Mouse (Mus musculus) midbrain, postnatal 0 days (tissue): ENCODE measurements around the gene Ocm. TPM values are rescaled to one million over a fixed set of nuclear protein-coding genes. Genes with fewer than 3 reads are reported as not detected.

Source experiments
- ATAC-seq: fragments of 200-750 bp; cut with Nextera tagmentation; 2 replicates; pipeline ENCODE4 v1.8.0; 2017; ENCODE audit warnings: moderate number of reproducible peaks, mild to moderate bottlenecking, moderate TSS enrichment, moderate library complexity; ENCODE audit not compliant: low FRiP score
- DNase-seq: peaks from one replicate; pipeline ENCODE4 v3.0.0-alpha.2; 2015; ENCODE audit warnings: low spot score
- H3K27ac ChIP-seq: fragments of 300-500 bp; sonication (generic); 2 replicates; pipeline ENCODE4 v1.5.1; 2014; ENCODE audit warnings: low read depth, mild to moderate bottlenecking, low read length, mixed read lengths
- H3K27me3 ChIP-seq: fragments of 300-500 bp; sonication (generic); 2 replicates; pipeline ENCODE4 v1.6.1; 2014; ENCODE audit warnings: low read length, control low read depth, mixed read lengths; ENCODE audit not compliant: insufficient read depth
- H3K36me3 ChIP-seq: fragments of 300-500 bp; sonication (generic); 2 replicates; pipeline ENCODE4 v1.6.1; 2014; ENCODE audit warnings: low read length, control low read depth, mixed read lengths; ENCODE audit not compliant: insufficient read depth
- H3K4me1 ChIP-seq: fragments of 300-500 bp; sonication (generic); 2 replicates; pipeline ENCODE4 v1.6.1; 2014; ENCODE audit warnings: mild to moderate bottlenecking, control low read depth, antibody characterized with exemption, low read length, mixed read lengths; ENCODE audit not compliant: insufficient read depth
- H3K4me2 ChIP-seq: fragments of 300-500 bp; sonication (generic); 2 replicates; pipeline ENCODE4 v1.6.1; 2014; ENCODE audit warnings: low read depth, mild to moderate bottlenecking, low read length, mixed read lengths; ENCODE audit not compliant: poor library complexity, severe bottlenecking
- H3K4me3 ChIP-seq: fragments of 300-500 bp; sonication (generic); 2 replicates; pipeline ENCODE4 v1.5.1; 2014; ENCODE audit warnings: low read depth, mild to moderate bottlenecking, low read length, moderate library complexity
- H3K9ac ChIP-seq: fragments of 300-500 bp; sonication (generic); replicated peaks from 2 replicates; pipeline ENCODE4 v1.6.1; 2014; ENCODE audit warnings: mild to moderate bottlenecking, low read length, moderate library complexity, mixed read lengths; ENCODE audit not compliant: poor library complexity, severe bottlenecking
- H3K9me3 ChIP-seq: fragments of 300-500 bp; sonication (generic); 2 replicates; pipeline ENCODE4 v1.6.1; 2016; ENCODE audit warnings: low read length, control low read depth
- CTCF ChIP-seq: IDR thresholded peaks from 2 replicates; pipeline ENCODE4 v1.5.1; 2016; ENCODE audit warnings: antibody characterized with exemption, mild to moderate bottlenecking
- WGBS: fragments of 180-500 bp; shearing (Covaris S2); extraction: QIAGEN DNeasy Blood & Tissue Kit; methylation state at CpG from one replicate; pipeline ENCODE4 v1.1.7; 2014; 5-methylcytosine and 5-hydroxymethylcytosine counted together
- polyA plus RNA-seq: library from polyadenylated mRNA; unstranded; fragments of >200 nt; fragmentation: Nextera tagmentation; extraction: Ambion mirVana; gene quantifications from 2 replicates; pipeline ENCODE4 v1.2.1, GENCODE M21; 2015
- total RNA-seq: library from RNA; depleted of rRNA; stranded (reverse); fragments of >200 nt; gene quantifications from 2 replicates; pipeline ENCODE4 v1.2.3, GENCODE M21; 2014; rRNA removed

Gene Ocm
- not detected in 2 replicates for total RNA-seq
- 0.25 and 0.43 TPM in 2 replicates for polyA plus RNA-seq

DNA sequence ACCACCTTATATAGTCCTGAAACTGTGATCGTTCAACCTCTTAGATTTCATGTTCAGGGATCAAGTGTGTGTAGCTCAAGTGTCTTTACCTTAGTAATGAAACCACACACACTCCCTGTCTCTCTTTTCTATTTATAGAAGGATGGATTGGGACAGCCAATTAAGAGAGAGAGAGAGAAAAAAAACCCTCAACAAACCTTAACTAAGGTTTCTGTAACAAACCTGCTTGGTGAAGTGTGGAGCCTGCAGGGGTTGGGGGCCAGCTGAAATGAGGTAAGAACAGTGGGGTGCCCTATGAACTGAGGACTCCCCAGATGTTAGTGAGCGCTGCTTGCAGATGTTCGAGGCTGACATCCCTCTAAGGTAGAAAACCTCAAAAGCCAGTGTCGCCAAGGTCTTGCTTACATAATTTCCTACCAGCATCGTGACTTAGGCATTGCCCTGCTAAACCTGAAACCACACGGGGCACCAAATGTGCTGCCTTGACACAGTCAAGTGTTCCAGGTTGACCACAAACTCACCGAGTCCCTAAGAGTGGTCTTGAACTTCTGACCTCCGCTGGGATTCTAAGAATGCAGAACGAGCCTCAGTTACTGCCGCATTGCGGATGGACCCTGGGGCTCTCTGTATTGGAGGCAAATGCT, at the start of gene Ocm:
Ocm (minus strand) TSS at position 51 of the 644 bp plus-strand sequence.
- H3K36me3 ChIP-seq = no peaks in the 10 kb centered on the region
- H3K9ac ChIP-seq = no peak within 1 kb of the TSS
- no peaks in the 10 kb centered on the region for H3K9me3 ChIP-seq
- no peak within 1 kb of the TSS for H3K27ac ChIP-seq
- ATAC-seq (no peak), DNase-seq (no peak)
- WGBS = 80% methylated on average over 11 of the region's 11 CpGs
- no peaks in the 10 kb centered on the region for H3K27me3 ChIP-seq
- H3K4me1 ChIP-seq = no peaks in the 10 kb centered on the region
- no peak within 1 kb of the TSS for H3K4me3 ChIP-seq
- TF ChIP-seq CTCF = no peak
- H3K4me2 ChIP-seq = no peak within 1 kb of the TSS

DNA sequence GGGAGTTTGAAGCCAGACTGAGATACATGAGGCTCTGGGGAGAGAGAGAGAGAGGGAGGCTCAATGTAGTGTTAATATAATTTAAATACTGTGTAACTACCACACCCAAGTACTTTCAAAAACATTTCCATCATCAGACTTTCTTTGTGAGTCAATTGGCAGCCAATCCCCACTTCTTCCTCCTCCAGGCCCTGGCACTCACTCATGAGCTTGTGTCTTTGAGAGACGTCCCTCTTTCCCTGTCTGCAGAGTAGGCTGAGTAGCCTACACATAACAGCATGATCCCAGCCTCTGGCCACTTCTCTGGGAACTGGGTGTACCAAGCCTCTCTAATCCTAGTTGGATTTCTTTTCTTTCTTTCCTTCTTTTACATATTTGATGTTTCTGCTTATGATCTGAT, 44.8 kb upstream of the Ocm start:
- H3K27me3 ChIP-seq = no peaks in the 10 kb centered on the region
- H3K9ac ChIP-seq = no peak overlapping the region
- no peak overlapping the region for H3K27ac ChIP-seq
- H3K4me3 ChIP-seq = no peak overlapping the region
- no peaks in the 10 kb centered on the region for H3K36me3 ChIP-seq
- DNase-seq = no peak
- WGBS = 63% methylated on average over 1 of the region's 1 CpGs
- ATAC-seq = no peak
- no peaks in the 10 kb centered on the region for H3K9me3 ChIP-seq
- H3K4me1 ChIP-seq = no peaks in the 10 kb centered on the region
- TF ChIP-seq CTCF = no peak
- no peak overlapping the region for H3K4me2 ChIP-seq

DNA sequence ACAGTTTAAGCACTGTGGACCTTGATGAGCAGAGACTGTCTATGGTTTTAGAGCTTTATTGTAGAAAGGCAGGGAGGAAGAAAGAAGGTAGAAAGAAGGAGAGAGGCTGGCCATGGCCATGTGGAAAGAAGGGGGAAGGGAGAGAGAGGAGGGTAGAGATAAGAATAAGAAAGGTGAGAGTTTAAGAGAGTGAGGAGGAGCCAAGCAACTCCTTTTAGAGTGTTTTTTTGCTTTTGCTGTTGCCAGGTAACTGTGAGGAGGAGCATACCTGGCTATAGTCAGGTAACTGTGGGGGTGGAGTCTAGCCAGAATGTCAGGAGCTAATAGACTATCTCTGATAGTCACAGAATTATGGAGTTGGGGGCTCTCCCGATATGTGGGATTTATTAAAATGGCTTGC, 43.6 kb upstream of the Ocm start:
- Histone ChIP-seq H3K9me3 (no peaks in the 10 kb centered on the region), H3K4me2 (no peak overlapping the region), H3K4me3 (no peak overlapping the region), H3K27ac (no peak overlapping the region), H3K27me3 (no peaks in the 10 kb centered on the region), H3K9ac (no peak overlapping the region), H3K36me3 (no peaks in the 10 kb centered on the region), H3K4me1 (no peaks in the 10 kb centered on the region)
- DNase-seq = no peak
- 95% methylated on average over 1 of the region's 1 CpGs for WGBS
- TF ChIP-seq CTCF = no peak
- no peak for ATAC-seq

DNA sequence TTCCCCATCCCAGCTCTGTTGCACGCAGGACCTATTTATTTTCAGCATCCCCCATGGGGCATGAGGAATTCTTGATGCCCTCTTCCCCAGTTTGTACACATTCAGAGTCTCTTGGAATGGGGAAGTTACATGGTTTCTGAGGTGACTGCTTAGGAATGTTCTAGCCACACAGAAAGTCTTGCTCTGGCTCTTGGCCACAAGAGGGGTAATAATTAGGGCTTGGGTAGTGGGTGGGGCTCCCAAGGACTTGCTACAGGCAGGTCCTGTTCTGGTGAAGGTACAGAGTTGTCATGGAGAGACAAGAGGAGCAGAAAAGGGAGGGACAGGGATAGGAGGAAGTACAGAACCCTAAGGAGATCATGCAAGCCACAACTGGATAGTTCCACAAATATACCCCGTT, 39.6 kb upstream of the Ocm start:
- no peak for TF ChIP-seq CTCF
- Histone ChIP-seq H3K4me3 (no peak overlapping the region), H3K9me3 (no peaks in the 10 kb centered on the region), H3K4me1 (no peaks in the 10 kb centered on the region), H3K27me3 (no peaks in the 10 kb centered on the region), H3K36me3 (no peaks in the 10 kb centered on the region), H3K9ac (no peak overlapping the region), H3K27ac (no peak overlapping the region), H3K4me2 (no peak overlapping the region)
- DNase-seq = no peak
- ATAC-seq = no peak
- WGBS = 82% methylated on average over 2 of the region's 2 CpGs

DNA sequence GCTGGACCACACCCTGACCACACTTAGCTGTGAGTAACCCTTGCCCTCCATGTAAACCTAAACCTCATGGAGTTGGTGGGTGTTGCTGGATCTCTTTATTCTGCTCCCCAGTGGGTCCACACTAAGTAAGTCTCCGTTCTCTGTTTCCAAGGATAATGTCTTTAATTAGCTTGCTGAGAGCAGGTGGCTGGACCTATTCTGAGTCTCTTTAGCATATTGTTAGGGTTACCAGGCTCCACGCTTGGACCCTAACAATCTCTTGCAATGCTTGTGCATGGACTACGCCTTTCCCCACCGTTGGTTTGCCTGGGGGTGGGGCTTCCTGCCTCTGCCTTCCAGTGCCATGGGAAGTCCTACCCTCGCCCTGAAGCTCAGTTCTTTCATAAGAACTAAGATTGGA, 37.6 kb upstream of the Ocm start:
- no peaks in the 10 kb centered on the region for H3K27me3 ChIP-seq
- DNase-seq (no peak), ATAC-seq (no peak)
- no peaks in the 10 kb centered on the region for H3K9me3 ChIP-seq
- TF ChIP-seq CTCF = no peak
- no peak overlapping the region for H3K4me2 ChIP-seq
- no peak overlapping the region for H3K4me3 ChIP-seq
- 67% methylated on average over 5 of the region's 5 CpGs for WGBS
- H3K4me1 ChIP-seq = no peaks in the 10 kb centered on the region
- no peaks in the 10 kb centered on the region for H3K36me3 ChIP-seq
- no peak overlapping the region for H3K27ac ChIP-seq
- H3K9ac ChIP-seq = no peak overlapping the region

DNA sequence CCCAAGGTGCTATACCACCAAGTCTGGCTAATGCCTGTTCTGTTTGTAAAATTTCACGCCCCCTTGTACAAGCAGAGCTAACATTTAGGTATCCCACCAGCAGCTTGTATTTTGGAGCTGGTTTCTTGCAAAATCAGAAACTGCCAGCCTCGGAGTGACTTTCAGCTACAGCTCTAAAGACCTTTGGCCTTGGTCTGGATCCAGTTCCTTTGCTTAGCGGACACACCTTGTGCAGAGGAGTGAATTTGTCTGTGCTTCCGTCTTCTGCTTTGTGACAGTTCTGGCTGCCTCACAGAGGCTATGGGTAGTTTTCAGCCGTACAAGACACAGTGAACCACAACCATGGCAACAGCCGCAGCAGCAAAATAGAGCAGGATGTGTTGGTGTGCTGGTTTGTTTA, 27.9 kb upstream of the Ocm start:
- no peak overlapping the region for H3K27ac ChIP-seq
- 89% methylated on average over 6 of the region's 6 CpGs for WGBS
- no peaks in the 10 kb centered on the region for H3K36me3 ChIP-seq
- H3K4me2 ChIP-seq = no peak overlapping the region
- TF ChIP-seq CTCF = no peak
- no peaks in the 10 kb centered on the region for H3K4me1 ChIP-seq
- no peak overlapping the region for H3K9ac ChIP-seq
- no peak overlapping the region for H3K4me3 ChIP-seq
- ATAC-seq (no peak), DNase-seq (no peak)
- no peaks in the 10 kb centered on the region for H3K27me3 ChIP-seq
- no peaks in the 10 kb centered on the region for H3K9me3 ChIP-seq
